Mouse (Mus musculus) cerebral cortex, adult 2 months (tissue): Measurements from ENCODE around the gene Hspa1a.

Source experiments
- WGBS: fragments of 180-500 bp; shearing (Covaris S2); methylation state at CpG from one replicate; pipeline ENCODE4 v1.1.7; 2018; 5-methylcytosine and 5-hydroxymethylcytosine counted together

The Hspa1a gene

DNA sequence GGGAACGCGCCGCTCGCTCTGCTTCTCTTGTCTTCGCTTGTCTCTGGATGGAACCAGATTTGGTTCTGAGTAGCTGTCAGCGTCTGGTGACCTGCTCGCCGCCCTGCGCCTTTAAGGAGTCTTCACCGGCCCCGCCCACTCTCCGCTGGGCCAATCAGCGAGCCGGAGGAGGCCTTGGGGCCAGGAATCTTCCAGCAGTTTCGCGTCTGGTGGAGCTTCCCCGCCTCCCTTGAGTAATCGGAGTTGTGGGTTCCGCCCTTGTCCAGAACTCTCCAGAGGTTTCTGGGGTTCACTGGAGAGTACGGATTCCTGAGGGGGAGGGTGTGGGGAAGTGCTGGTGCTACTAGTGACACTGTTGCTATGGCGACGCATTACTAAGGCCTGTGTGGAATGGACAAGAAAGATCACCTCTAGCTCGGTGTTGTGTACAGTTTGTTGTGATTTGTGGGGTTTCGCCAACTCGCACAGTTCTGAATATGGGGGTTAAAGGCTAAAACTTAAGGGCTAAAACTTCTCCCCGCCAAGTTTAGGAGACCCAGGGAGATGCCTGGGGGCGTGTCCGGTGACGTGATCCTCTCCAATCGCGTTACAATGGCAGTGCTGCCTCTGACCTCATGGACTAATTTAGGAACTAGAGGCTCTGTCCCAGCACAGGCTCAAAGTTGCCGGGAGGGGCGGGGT, at the start of gene Hspa1a, which contains the start of gene Hspa1l:
TSS of gene Hspa1a (minus strand) at position 88 of the 681 bp plus-strand sequence.
TSS of gene Hspa1l (plus strand) at position 635 of the 681 bp plus-strand sequence.
- 0% methylated on average over 33 of the region's 33 CpGs for WGBS

DNA sequence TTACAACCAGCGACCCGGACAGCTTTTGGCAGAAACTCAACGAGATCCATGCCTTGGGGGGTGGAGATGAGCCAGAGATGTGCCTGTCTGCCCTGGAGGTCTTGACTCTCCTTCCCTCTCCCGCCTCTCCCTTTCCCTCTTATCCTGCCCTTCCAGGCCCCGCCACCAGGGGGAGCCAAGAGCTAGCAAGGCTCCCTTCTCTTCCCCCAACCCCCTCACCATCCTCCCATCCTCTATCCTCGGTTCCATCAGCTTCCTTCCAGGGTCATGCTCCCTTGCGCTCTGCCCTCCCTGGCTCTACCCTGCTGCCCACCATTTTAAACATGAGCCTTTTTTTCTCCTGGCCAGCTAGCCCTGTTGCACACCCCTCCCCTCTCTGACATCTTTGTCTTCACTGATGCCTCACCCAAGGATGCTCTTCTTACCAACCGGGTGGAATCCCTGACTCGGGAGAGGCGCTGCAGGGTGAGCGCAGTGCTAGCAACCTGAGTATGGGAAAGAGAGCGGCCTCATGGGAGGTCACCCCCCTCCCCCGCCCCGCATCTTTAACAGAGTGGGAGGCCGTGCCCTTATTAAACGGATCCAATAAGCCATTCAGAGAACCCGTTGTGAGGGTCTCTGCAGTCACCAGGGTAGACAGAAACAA, 49.3 kb upstream of the Hspa1a start:
- 20% methylated on average over 17 of the region's 17 CpGs for WGBS

- WGBS, result 93% methylated on average over 8 of the region's 8 CpGs
Measured at GRCm38 (mm10) chr17:35020551-35020950, 48.6 kb upstream of the Hspa1a start.

DNA sequence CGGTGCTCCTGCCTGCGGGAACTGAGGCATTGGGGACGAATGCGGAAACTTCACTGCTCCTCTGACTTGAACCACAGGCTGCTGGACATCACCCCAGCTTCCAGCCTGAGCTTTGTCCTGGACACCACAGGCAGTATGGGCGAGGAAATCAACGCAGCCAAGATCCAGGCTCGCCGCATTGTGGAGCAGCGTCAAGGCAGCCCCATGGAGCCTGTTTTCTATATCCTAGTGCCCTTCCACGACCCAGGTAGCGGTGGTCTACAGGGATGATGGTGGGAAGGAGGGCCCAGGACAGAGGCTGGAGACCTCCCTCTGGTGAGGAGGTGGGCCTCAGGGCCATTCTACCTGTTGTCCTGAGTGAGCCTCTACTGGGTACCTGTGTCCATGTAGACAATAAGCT, 47.9 kb upstream of the Hspa1a start:
- 89% methylated on average over 11 of the region's 11 CpGs for WGBS

- WGBS, result 90% methylated on average over 3 of the region's 3 CpGs
Measured at GRCm38 (mm10) chr17:35018171-35018570, 46.2 kb upstream of the Hspa1a start.

DNA sequence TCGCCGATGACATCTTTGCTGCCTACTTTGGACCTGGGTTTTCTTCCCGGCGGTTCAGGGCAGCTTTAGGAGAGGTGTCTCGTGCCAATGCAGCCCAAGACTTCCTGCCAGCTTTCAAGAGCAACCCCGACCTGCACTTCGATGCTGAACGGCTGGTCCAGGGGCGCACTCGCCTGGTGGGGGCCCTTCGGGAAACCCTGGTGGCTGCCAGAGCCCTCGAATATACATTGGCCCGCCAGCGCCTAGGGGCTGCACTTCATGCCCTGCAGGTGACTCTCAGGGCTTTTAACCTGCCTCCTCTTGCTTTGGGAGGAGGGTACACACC, 45.7 kb upstream of the Hspa1a start:
- WGBS, result 73% methylated on average over 14 of the region's 14 CpGs

- 83% methylated on average over 10 of the region's 10 CpGs for WGBS
Measured at GRCm38 (mm10) chr17:35016791-35017705, 45.1 kb upstream of the Hspa1a start.

DNA sequence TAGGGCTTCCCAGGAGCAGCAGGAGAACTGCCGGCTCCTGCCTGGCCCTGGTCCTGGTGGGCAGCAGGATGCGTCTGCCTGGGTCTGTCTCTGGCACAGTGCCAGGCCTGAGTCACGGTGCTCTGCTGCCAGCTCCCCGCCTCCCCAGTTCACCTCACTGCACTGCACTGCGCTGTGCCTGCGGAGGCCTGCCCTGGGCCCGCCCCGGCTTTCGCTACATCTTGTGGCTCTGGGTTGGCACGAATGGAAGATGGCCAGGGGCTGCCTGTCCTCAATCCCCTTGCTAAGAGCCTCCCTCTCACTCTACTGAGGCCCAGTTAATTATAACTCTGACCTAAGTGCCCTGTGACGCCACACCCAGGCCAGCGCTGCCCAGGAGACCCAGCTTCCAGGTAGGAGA, 44.4 kb upstream of the Hspa1a start, which contains the start of gene Vwa7:
TSS of gene Vwa7 (plus strand) at position 204 of the 400 bp plus-strand sequence.
- 51% methylated on average over 12 of the region's 12 CpGs for WGBS

DNA sequence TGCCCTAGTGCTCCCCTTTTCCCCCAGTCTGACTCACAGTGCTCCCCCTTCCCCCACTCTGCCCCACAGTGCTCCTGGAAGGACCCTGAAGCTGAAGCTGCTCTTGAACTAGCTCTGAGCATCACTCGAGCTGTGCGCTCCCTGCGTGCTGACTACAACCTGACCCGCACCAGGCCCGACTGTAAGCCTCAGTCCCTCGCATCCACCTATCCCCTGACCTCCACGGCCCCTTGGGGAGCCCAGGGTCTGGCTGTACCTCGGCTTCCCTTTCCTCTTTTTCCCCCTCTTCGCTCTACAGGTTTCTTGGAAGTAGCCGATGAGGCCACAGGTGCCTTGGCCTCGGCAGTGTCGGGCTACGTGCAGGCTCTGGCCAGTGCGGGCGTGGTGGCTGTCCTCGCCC, 43.3 kb upstream of the Hspa1a start:
- WGBS, result 92% methylated on average over 16 of the region's 16 CpGs

DNA sequence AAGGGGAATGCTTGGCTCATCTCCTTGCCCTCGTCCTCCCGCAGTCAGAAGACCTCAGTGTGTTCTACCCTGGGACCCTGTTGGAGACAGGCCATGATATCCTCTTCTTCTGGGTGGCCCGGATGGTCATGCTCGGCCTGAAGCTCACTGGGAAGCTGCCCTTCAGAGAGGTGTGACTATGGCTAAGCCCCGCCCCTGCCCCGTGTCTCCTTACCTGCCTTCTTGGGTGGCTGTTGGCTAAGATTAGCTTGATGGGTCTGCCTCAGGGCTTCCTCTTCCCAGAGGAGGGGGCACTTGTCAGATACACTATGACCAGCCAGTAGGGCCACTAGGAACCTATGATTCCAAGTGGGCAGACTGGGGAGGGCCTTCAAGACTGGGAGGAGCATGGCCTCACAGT, 41.3 kb upstream of the Hspa1a start:
- WGBS, result 87% methylated on average over 6 of the region's 6 CpGs

DNA sequence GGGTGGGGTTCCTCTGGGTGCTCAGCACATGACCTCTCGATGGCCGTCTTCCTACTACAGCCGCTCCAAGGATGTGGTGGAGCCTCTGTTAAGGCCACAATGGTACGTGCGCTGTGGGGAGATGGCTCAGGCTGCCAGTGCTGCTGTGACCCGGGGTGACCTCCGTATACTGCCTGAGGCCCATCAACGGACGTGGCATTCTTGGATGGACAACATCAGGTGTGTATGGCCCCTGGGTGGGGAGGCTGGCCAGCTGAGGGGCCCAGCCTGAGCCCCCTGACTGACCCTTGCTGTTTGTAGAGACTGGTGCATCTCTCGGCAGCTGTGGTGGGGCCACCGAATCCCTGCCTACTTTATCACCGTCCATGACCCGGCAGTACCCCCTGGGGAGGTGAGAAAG, 40.5 kb upstream of the Hspa1a start:
- 91% methylated on average over 13 of the region's 13 CpGs for WGBS

DNA sequence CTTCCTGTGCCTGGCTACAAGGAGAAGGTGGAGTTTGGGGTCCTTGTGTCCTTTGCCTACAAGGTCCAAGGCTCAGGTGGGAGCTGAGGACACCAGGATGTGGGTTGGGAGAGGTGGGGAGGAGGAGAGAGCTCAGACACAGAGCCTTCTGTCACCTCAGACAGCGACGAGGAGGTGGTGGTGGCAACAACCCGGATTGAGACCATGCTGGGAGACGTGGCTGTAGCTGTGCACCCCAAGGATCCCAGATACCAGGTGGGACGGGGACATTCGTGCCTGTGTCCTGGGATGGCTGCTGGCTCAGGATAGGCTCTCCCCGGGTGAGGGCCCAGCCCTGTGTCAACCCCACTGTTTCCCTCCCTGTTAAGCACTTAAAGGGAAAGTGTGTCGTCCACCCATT, 39.5 kb upstream of the Hspa1a start:
- WGBS, result 91% methylated on average over 8 of the region's 8 CpGs

GRCm38 (mm10) chr17:35009586-35009985, 37.6 kb upstream of the Hspa1a start:
- WGBS, result 84% methylated on average over 7 of the region's 7 CpGs

DNA sequence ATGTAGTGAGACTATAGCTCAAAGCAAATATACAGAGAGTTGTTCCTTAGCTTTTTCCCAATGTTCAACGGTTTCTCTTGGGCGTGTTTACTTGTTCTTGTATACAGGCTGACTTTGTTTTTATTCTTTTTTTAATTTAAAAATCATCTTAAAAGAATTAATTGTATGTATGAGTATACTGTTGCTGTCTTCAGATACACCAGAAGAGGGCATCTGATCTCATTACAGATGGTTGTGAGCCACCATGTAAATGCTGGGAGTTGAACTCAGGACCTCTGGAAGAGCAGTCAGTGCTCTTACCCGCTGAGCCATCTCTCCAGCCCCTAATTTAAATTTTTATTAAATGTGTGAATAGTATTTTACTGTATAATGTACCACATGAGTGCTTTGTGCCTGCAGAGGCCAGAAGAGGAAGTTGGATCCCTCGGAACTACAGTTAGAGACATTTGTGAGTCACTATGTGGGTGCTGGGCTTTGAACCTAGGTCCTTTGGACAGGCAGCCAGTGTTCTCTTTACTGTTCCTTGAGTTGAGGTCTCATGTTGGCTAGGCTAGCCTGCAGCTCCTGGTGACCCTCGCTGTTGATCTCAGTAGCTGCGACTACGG, 35.5 kb upstream of the Hspa1a start:
- WGBS, result 96% methylated on average over 7 of the region's 7 CpGs

- WGBS, result 96% methylated on average over 4 of the region's 5 CpGs
Measured at GRCm38 (mm10) chr17:35005902-35006301, 33.9 kb upstream of the Hspa1a start.

- WGBS, result 89% methylated on average over 10 of the region's 10 CpGs
Measured at GRCm38 (mm10) chr17:35005158-35005557, 33.2 kb upstream of the Hspa1a start.

DNA sequence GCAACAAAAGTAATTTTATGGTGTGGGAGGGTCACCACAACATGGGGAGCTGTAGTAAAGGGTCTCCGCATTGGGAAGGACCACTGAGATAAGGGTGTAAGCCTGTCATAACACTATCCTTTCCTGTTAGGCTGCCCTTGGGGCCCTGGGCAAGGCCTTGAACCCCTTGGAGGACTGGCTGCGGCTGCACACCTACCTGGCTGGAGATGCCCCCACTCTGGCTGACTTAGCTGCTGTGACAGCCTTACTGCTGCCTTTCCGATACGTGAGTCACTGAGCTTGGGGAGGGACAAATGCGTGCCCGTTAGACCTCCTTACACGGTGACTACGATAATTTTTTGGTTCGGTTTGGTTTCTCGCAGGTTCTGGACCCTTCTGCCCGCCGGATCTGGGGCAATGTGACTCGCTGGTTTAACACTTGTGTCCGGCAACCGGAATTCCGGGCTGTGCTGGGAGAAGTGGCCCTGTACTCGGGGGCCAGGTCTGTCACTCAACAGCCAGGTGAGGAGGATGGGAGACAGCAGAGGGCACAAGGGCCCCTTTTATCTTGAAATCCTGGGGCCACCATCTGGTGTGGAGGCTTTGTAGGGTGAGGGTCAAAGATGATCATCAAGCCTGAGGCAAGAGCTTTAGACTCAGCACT, 32.2 kb upstream of the Hspa1a start:
- 96% methylated on average over 17 of the region's 17 CpGs for WGBS

GRCm38 (mm10) chr17:35003022-35003838, 31.3 kb upstream of the Hspa1a start:
- WGBS, result 71% methylated on average over 9 of the region's 9 CpGs

GRCm38 (mm10) chr17:35002153-35002865, 30.4 kb upstream of the Hspa1a start:
- WGBS, result 15% methylated on average over 12 of the region's 12 CpGs
